Mouse (Mus musculus) adrenal gland, adult 2 months (tissue): ENCODE measurements around the gene Lrit2. TPM values are rescaled to one million over a fixed set of nuclear protein-coding genes. Genes with fewer than 3 reads are reported as not detected.
A peak's percentile ranks its signal among the peaks of the same experiment; 100 is the strongest.

ENCODE experiments used
- DNase-seq: peaks from one replicate; pipeline ENCODE4 v3.0.0; 2021
- polyA plus RNA-seq: library from polyadenylated mRNA; depleted of rRNA; stranded (reverse); fragments of >200 nt; gene quantifications from 2 replicates; pipeline ENCODE4 v1.2.3, GENCODE M21; 2012; rRNA removed
- total RNA-seq, 2 experiments: library from RNA; stranded (reverse); gene quantifications; 2 replicates each; pipeline ENCODE4 v1.2.3; 2021

Lrit2 gene
- total and polyA plus RNA-seq, 3 experiments, result not detected

DNA sequence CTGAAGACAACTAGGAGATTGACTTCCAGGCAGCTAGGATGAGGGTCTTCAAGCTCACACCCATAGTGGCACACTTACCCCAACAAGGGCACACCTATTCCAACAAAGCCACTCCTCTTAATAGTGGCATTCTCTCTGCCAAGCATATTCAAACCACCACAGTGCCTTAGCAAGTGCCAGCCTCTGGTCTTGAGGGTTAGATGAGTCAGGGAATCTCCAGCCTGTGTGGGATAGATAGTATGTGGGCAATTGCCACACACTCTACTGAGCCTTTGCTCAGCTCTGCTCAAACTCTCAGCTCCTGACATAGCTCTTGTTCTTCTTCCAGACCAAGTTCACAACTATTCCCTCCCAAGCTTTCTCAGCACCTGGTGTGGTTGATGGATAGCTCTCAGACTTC, 43.6 kb downstream of the Lrit2 start:
- no peak for DNase-seq

DNA sequence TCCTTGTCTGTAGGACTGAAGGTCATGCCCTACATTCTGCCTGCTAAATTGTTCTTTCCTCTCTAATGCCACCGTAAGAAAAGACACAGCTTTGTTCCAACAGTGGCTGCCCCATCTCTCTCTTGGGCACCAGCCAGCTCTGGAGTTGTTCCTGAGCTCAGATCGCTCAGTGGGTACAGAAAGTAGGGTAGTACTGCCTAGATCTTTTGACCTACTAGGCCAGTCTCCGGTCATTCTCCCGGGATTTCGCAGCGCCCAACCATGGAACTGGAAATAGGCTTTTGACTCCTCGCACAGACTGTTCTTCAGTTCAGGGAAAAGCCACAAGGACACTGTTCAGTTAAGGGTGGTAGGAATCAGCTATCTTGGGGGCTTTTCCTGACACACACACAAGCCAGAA, 45.2 kb downstream of the Lrit2 start:
- peak; percentile 45 for DNase-seq

DNA sequence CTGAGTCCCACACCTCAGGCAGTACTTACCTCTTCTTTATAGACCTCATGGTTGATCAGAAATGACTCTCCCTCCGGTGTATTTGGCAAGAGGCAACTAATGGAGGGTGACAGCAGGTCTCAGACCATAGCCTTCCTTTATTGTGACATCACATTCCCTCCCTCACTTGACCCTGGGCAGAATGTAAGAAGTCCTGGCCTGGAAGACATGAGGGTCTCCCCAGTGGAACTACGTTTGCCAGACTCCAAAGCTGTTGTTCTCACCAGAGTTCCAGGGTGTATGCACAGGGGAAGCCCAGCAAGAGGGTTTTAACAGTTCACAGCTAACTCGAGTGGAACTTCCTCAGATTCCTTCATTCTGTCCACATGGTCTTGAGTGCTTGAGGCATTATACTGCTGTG, 46.2 kb downstream of the Lrit2 start, which contains the start of gene 2610528A11Rik:
2610528A11Rik (minus strand) TSS at position 101 of the 400 bp plus-strand sequence.
- no peak for DNase-seq

DNA sequence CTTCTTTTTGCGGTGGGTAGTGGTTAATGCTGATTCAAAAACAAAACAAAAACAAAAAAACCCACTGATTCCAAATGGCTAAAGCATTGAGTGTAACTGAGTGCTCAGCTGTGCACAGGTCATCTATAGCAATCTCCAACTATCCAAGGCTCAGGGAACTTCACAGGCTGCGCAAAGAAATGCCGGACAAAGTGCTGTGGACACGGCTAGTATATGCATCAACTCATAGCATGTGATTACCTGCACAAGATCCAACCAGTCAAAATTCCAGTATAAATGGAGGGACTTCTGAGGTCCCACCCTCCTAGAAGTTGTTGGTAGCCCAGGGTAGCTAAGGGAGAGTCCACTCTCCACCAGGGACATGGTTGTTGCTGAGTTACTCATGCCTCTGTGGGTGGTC, 51.5 kb downstream of the Lrit2 start:
- DNase-seq, result no peak

Other genes starting within 250 kb of the Lrit2 start
- 10 to 100 TPM; 37.0 to 37.4 TPM for gene Ccser2, start 99.2 kb upstream of the Lrit2 start, total RNA-seq
- gene Ccser2, start 99.2 kb upstream of the Lrit2 start, polyA plus RNA-seq, result 6.8 and 7.3 TPM in 2 replicates
- gene Rgr, start 19.0 kb upstream of the Lrit2 start, total RNA-seq, result not detected
- not detected in 2 replicates for gene Rgr, start 19.0 kb upstream of the Lrit2 start, polyA plus RNA-seq
- not detected for gene Lrit1, start 13.1 kb upstream of the Lrit2 start, total RNA-seq
- not detected in 2 replicates for gene Lrit1, start 13.1 kb upstream of the Lrit2 start, polyA plus RNA-seq
- gene Cdhr1, start 30.4 kb downstream of the Lrit2 start, total RNA-seq, result not detected
- 0.08 TPM in 1 of 2 replicates, not detected in the other for gene Cdhr1, start 30.4 kb downstream of the Lrit2 start, polyA plus RNA-seq
- 1 to 10 TPM in 1 of 2 experiments, under 1 TPM in 1; 0.55 to 1.9 TPM for gene 2610528A11Rik, start 46.1 kb downstream of the Lrit2 start, total RNA-seq
- gene 2610528A11Rik, start 46.1 kb downstream of the Lrit2 start, polyA plus RNA-seq, result 0.16 and 0.22 TPM in 2 replicates
- gene Ghitm, start 67.3 kb downstream of the Lrit2 start, total RNA-seq, result 100 to 1,000 TPM; 752 to 904 TPM
- 135 and 189 TPM in 2 replicates for gene Ghitm, start 67.3 kb downstream of the Lrit2 start, polyA plus RNA-seq